ENCODE assay signal across 8 mouse cellular contexts in the genomic region with DNA sequence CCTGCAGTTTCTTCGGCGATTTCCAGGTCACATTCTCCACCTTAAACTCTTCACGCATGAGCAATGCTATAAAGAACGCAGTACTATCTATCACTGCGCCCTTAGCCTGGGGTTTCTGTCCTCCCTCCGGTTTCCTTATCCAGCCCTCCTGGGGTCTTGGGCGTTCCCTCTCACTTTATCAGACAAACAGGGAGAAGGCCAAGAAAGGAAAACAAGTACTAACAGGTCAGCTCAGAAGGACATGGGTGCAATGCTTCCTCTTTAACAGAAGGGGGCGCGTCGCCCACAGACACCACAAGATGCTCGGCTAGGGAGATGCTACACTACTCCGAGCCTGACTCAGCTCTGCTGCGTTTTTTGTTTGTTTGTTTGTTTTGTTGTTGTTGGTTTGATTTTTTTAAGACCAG. TPM values are rescaled to one million over a fixed set of nuclear protein-coding genes. Genes with fewer than 3 reads are reported as not detected.
DNase-seq lines count a peak whose midpoint lies in the region; ATAC-seq and TF ChIP-seq lines count a peak whose summit lies in the region.

No protein-coding gene starts in this region.

- peak; percentile 78 to 86 (median 86) for TF ChIP-seq CTCF in MEL (IDR thresholded peaks at IDR 0.05 in 2 of 3, conservative IDR thresholded peaks at IDR 0.05 in 1 of 3; ENCODE audit: control insufficient read depth in 1 of 3, insufficient read depth in 1 of 3, low read depth in 2 of 3, low read length in 3 of 3, poor library complexity in 1 of 3, severe bottlenecking in 1 of 3)
- TF ChIP-seq CTCF in cortical plate, adult 2 months (IDR thresholded peaks at IDR 0.05; ENCODE audit: extremely low read depth, insufficient read depth, low read length) = peak; percentile 71

- H3K27me3 ChIP-seq in MEL (ENCODE audit: control insufficient read depth in 1 of 2, insufficient read depth in 2 of 2, low read length in 2 of 2) = no peaks in the 10 kb centered on the region
- H3K27me3 ChIP-seq in liver, embryonic 16.5 days (ENCODE audit: control insufficient read depth, insufficient read depth, low read depth, low read length) = no peaks in the 10 kb centered on the region

- peak; percentile 50 to 81; a peak in 3 of 4 replicates for TF ChIP-seq EP300 in MEL (IDR thresholded peaks at IDR 0.05; ENCODE audit: low read depth in 1 of 2, low read length in 2 of 2)

- peak; percentile 45 for DNase-seq in kidney, adult 9 months
- DNase-seq in kidney, postnatal 36 days = no peak
- peak; percentile 94 for DNase-seq in MEL (ENCODE audit: low read depth, low spot score)
- no peak for DNase-seq in frontal cortex, postnatal 36 days (ENCODE audit: low spot score in 2 of 2)
- DNase-seq in right cerebral cortex, adult 18-20 months = no peak
- DNase-seq in left cerebral cortex, postnatal 14 days (ENCODE audit: low spot score in 2 of 2) = no peak

- H3K27ac ChIP-seq in MEL (ENCODE audit: control insufficient read depth, low read depth, low read length) = peak overlapping the region; percentile 84
- no peak overlapping the region for H3K27ac ChIP-seq in cortical plate, adult 2 months (ENCODE audit: insufficient read depth, low read length)
- peak overlapping the region; percentile 96 for H3K27ac ChIP-seq in liver, embryonic 16.5 days (ENCODE audit: low read length)

- peak overlapping the region; percentile 43 to 54 for H3K4me3 ChIP-seq in MEL (ENCODE audit: control insufficient read depth in 1 of 2, insufficient read depth in 1 of 2, low read depth in 2 of 2, low read length in 2 of 2)
- no peak overlapping the region for H3K4me3 ChIP-seq in cortical plate, adult 2 months (ENCODE audit: insufficient read depth, low read length)
- peak overlapping the region; percentile 51 for H3K4me3 ChIP-seq in liver, embryonic 16.5 days (ENCODE audit: low read depth, low read length)

- H3K36me3 ChIP-seq in MEL (ENCODE audit: control insufficient read depth in 1 of 2, insufficient read depth in 2 of 2, low read length in 2 of 2) = peaks cover 0 to 5% of the 10 kb centered on the region in 2 experiments; a peak in 2 of 4 replicates
- H3K36me3 ChIP-seq in liver, embryonic 16.5 days (ENCODE audit: control insufficient read depth, insufficient read depth) = no peaks in the 10 kb centered on the region

- H3K9ac ChIP-seq in MEL (ENCODE audit: control insufficient read depth, low read depth, low read length, poor library complexity, severe bottlenecking) = peak overlapping the region; percentile 32
- peak overlapping the region; percentile 67 for H3K9ac ChIP-seq in liver, embryonic 16.5 days (ENCODE audit: low read depth, low read length)

- TF ChIP-seq POLR2A in MEL (IDR thresholded peaks at IDR 0.05; ENCODE audit: control insufficient read depth in 1 of 2, insufficient read depth in 1 of 2, low read depth in 1 of 2, low read length in 2 of 2, poor library complexity in 1 of 2) = no peak; a peak in 1 of 4 replicates
- TF ChIP-seq POLR2A in cortical plate, adult 2 months (IDR thresholded peaks at IDR 0.05; ENCODE audit: extremely low read depth, insufficient read depth, low read length) = no peak

- H3K4me2 ChIP-seq in liver, embryonic 16.5 days (ENCODE audit: low read depth, low read length) = peak overlapping the region; percentile 60

- peak; percentile 62 for TF ChIP-seq RAD21 in MEL (IDR thresholded peaks at IDR 0.05; ENCODE audit: low read depth, low read length)

- H3K79me2 ChIP-seq in MEL (ENCODE audit: control insufficient read depth, insufficient read depth, low read length, poor library complexity) = no peaks in the 10 kb centered on the region

- no peaks in the 10 kb centered on the region for H3K9me3 ChIP-seq in MEL (replicated peaks; ENCODE audit: insufficient read depth, low read length)
- H3K9me3 ChIP-seq in liver, embryonic 16.5 days (replicated peaks; ENCODE audit: control insufficient read depth, low read length) = no peaks in the 10 kb centered on the region

- peaks cover 13 to 21% of the 10 kb centered on the region in 2 experiments for H3K4me1 ChIP-seq in MEL (ENCODE audit: control insufficient read depth in 1 of 2, insufficient read depth in 2 of 2, low read length in 2 of 2)
- H3K4me1 ChIP-seq in cortical plate, adult 2 months (ENCODE audit: control insufficient read depth, insufficient read depth, low read length) = no peaks in the 10 kb centered on the region
- peaks cover 50% of the 10 kb centered on the region for H3K4me1 ChIP-seq in liver, embryonic 16.5 days (ENCODE audit: control insufficient read depth, low read depth, low read length)

- intact Hi-C loops in left cerebral cortex, postnatal 14 days (cut with DNase I) = no loop called here

- ATAC-seq in liver, embryonic 16.5 days (ENCODE audit: low read depth) = peak; percentile 83

- 4% methylated on average over 13 of the region's 13 CpGs for WGBS in liver, embryonic 16.5 days (ENCODE audit: insufficient replicate concordance)

TF ChIP-seq in MEL, 35 proteins besides CTCF, POLR2A, EP300 and RAD21 (continues in another document):
- TF ChIP-seq CHD2 (IDR thresholded peaks at IDR 0.05; ENCODE audit: low read length) (no peak), ZNF384 (IDR thresholded peaks at IDR 0.05; ENCODE audit: low read depth, low read length) (no peak), TCF12 (IDR thresholded peaks at IDR 0.05; ENCODE audit: low read depth, low read length) (peak; percentile 57; the same call in 1 of the 2 replicates), HCFC1 (IDR thresholded peaks at IDR 0.05; ENCODE audit: low read depth, low read length) (0 out of 2 replicates have a peak, but pooled peaks have one; percentile 16), UBTF (IDR thresholded peaks at IDR 0.05; ENCODE audit: borderline replicate concordance, insufficient read depth, low read depth, low read length) (no peak), MYC (IDR thresholded peaks at IDR 0.05; ENCODE audit: low read depth, low read length) (no peak), USF1 (IDR thresholded peaks at IDR 0.05; ENCODE audit: low read depth, low read length) (no peak), MAFK (IDR thresholded peaks at IDR 0.05; ENCODE audit: borderline replicate concordance, low read depth, low read length) (no peak), POLR2AphosphoS2 (IDR thresholded peaks at IDR 0.05; ENCODE audit: low read length) (no peak), ZMIZ1 (IDR thresholded peaks at IDR 0.05; ENCODE audit: low read depth, low read length) (no peak), NRF1 (IDR thresholded peaks at IDR 0.05; ENCODE audit: insufficient read depth, low read depth, low read length, poor library complexity, severe bottlenecking) (peak; percentile 58; the same call in 1 of the 2 replicates), ETS1 (IDR thresholded peaks at IDR 0.05; ENCODE audit: low read depth, low read length) (peak; percentile 56; the same call in 1 of the 2 replicates), TAL1 (IDR thresholded peaks at IDR 0.05; ENCODE audit: low read length) (peak; percentile 68), POLR2AphosphoS5 (IDR thresholded peaks at IDR 0.05; ENCODE audit: borderline replicate concordance, low read depth, low read length) (no peak), RCOR1 (IDR thresholded peaks at IDR 0.05; ENCODE audit: low read depth, low read length) (peak; percentile 51), ELF1 (IDR thresholded peaks at IDR 0.05; ENCODE audit: low read depth, low read length) (peak; percentile 32; the same call in 1 of the 2 replicates), MXI1 (IDR thresholded peaks at IDR 0.05; ENCODE audit: low read depth, low read length) (peak; percentile 7; the same call in 1 of the 2 replicates), MAZ (IDR thresholded peaks at IDR 0.05; ENCODE audit: low read depth, low read length) (no peak; the same call in 1 of the 2 replicates), NELFE (IDR thresholded peaks at IDR 0.05; ENCODE audit: low read depth, low read length) (no peak; the same call in 1 of the 2 replicates), BHLHE40 (IDR thresholded peaks at IDR 0.05; ENCODE audit: borderline replicate concordance, low read depth, low read length) (0 out of 2 replicates have a peak, but pooled peaks have one; percentile 32), TBP (IDR thresholded peaks at IDR 0.05; ENCODE audit: low read depth, low read length) (0 out of 2 replicates have a peak, but pooled peaks have one; percentile 40), JUND (IDR thresholded peaks at IDR 0.05; ENCODE audit: low read depth, low read length) (no peak), MAX (IDR thresholded peaks at IDR 0.05; ENCODE audit: low read length) (peak; percentile 56; the same call in 1 of the 2 replicates), GATA1 (IDR thresholded peaks at IDR 0.05; ENCODE audit: low read depth, low read length) (peak; percentile 81), ZKSCAN1 (IDR thresholded peaks at IDR 0.05; ENCODE audit: low read depth, low read length) (no peak), SIN3A (IDR thresholded peaks at IDR 0.05; ENCODE audit: low read length) (no peak), E2F4 (IDR thresholded peaks at IDR 0.05; ENCODE audit: borderline replicate concordance, low read depth, low read length) (no peak), ZC3H11A (IDR thresholded peaks at IDR 0.05; ENCODE audit: low read depth, low read length) (peak; percentile 34; the same call in 1 of the 2 replicates)

RNA-seq across cellular contexts. Expression of gene Fabp3, which starts 11.3 kb away (rescaled TPM):
- not detected in 2 replicates for total RNA-seq in MEL (2012; rRNA removed)
- polyA plus RNA-seq in MEL (2012; ENCODE audit: insufficient read depth in 1 of 2, insufficient read length in 2 of 2, low read depth in 1 of 2, low replicate concordance in 2 of 2, missing spikeins in 1 of 2) = under 1 TPM in 1 of 2 experiments, not detected in 1; 0.60 TPM
- polyA plus RNA-seq in cortical plate, adult 2 months (2012; rRNA removed) = 308 and 316 TPM in 2 replicates
- 3.0 and 5.4 TPM in 2 replicates for polyA plus RNA-seq in liver, embryonic 16.5 days (2015; fragmentation: Nextera tagmentation; extraction: Ambion mirVana)
- 100 to 1,000 TPM; 198 to 207 TPM for total RNA-seq in left cerebral cortex, postnatal 14 days (2021)

RNA-seq across cellular contexts. Expression of gene Gm10570, which starts 11.3 kb away (rescaled TPM):
- total RNA-seq in MEL (2012; rRNA removed) = not detected in 2 replicates
- polyA plus RNA-seq in MEL (2012; ENCODE audit: insufficient read depth in 1 of 2, insufficient read length in 2 of 2, low read depth in 1 of 2, low replicate concordance in 2 of 2, missing spikeins in 1 of 2) = not detected
- polyA plus RNA-seq in cortical plate, adult 2 months (2012; rRNA removed) = 0.90 and 2.4 TPM in 2 replicates
- polyA plus RNA-seq in liver, embryonic 16.5 days (2015; fragmentation: Nextera tagmentation; extraction: Ambion mirVana) = not detected in 2 replicates
- not detected for total RNA-seq in left cerebral cortex, postnatal 14 days (2021)

RNA-seq across cellular contexts. Expression of gene Serinc2, which starts 18.1 kb away (rescaled TPM):
- not detected in 2 replicates for total RNA-seq in MEL (2012; rRNA removed)
- under 1 TPM in 1 of 2 experiments, not detected in 1; 0.21 TPM for polyA plus RNA-seq in MEL (2012; ENCODE audit: insufficient read depth in 1 of 2, insufficient read length in 2 of 2, low read depth in 1 of 2, low replicate concordance in 2 of 2, missing spikeins in 1 of 2)
- polyA plus RNA-seq in cortical plate, adult 2 months (2012; rRNA removed) = 9.0 and 10.5 TPM in 2 replicates
- 0.76 and 1.3 TPM in 2 replicates for polyA plus RNA-seq in liver, embryonic 16.5 days (2015; fragmentation: Nextera tagmentation; extraction: Ambion mirVana)
- 1 to 10 TPM; 3.5 to 3.8 TPM for total RNA-seq in left cerebral cortex, postnatal 14 days (2021)

Comparison
In these comparisons a context has a peak if more than half of its experiments do, and no peak if none do; other contexts are left out.
1. DNase-seq: peak in kidney, adult 9 months (single experiment) and MEL (single experiment); none in kidney, postnatal 36 days (0 of 2), frontal cortex, postnatal 36 days (0 of 2), right cerebral cortex, adult 18-20 months (single experiment) and left cerebral cortex, postnatal 14 days (0 of 2).
2. RNA of gene Fabp3, which starts 11.3 kb away (polyA plus RNA-seq): 308 to 316 TPM in cortical plate, adult 2 months; 3.0 to 5.4 TPM in liver, embryonic 16.5 days and 0.60 TPM in MEL; every median in the first group is over 10 times any median in the second.